Mouse (Mus musculus) embryonic facial prominence, embryonic 13.5 days (tissue): Measurements from ENCODE around the gene Ntng2. TPM values are rescaled to one million over a fixed set of nuclear protein-coding genes. Genes with fewer than 3 reads are reported as not detected.

ENCODE experiments used
- ATAC-seq: fragments of 200-750 bp; cut with Nextera tagmentation; 2 replicates; pipeline ENCODE4 v1.8.0; 2017; ENCODE audit warnings: low read depth; ENCODE audit not compliant: insufficient number of reproducible peaks, insufficient read depth, low FRiP score, low TSS enrichment
- H3K27ac ChIP-seq: fragments of 300-500 bp; sonication (generic); 2 replicates; pipeline ENCODE4 v1.5.1; 2015; ENCODE audit warnings: moderate library complexity, mild to moderate bottlenecking, inconsistent platforms
- H3K27me3 ChIP-seq: fragments of 300-500 bp; sonication (generic); 2 replicates; pipeline ENCODE4 v1.6.1; 2015; ENCODE audit warnings: mild to moderate bottlenecking, inconsistent platforms
- H3K36me3 ChIP-seq: fragments of 300-500 bp; sonication (generic); 2 replicates; pipeline ENCODE4 v1.6.1; 2015; ENCODE audit warnings: mild to moderate bottlenecking, inconsistent platforms
- H3K4me1 ChIP-seq: fragments of 300-500 bp; sonication (generic); 2 replicates; pipeline ENCODE4 v1.6.1; 2015; ENCODE audit warnings: inconsistent platforms
- H3K4me2 ChIP-seq: fragments of 300-500 bp; sonication (generic); 2 replicates; pipeline ENCODE4 v1.6.1; 2015; ENCODE audit warnings: moderate library complexity, mild to moderate bottlenecking, inconsistent platforms
- H3K4me3 ChIP-seq: fragments of 300-500 bp; sonication (generic); 2 replicates; pipeline ENCODE4 v1.5.1; 2015; ENCODE audit warnings: mild to moderate bottlenecking, inconsistent platforms
- H3K9ac ChIP-seq: fragments of 300-500 bp; sonication (generic); 2 replicates; pipeline ENCODE4 v1.6.1; 2015; ENCODE audit warnings: mild to moderate bottlenecking, inconsistent platforms
- H3K9me3 ChIP-seq: fragments of 300-500 bp; sonication (generic); 2 replicates; pipeline ENCODE4 v1.6.1; 2016; ENCODE audit warnings: inconsistent platforms
- WGBS: fragments of 180-500 bp; shearing (Covaris S2); methylation state at CpG from one replicate; pipeline ENCODE4 v1.1.7; 2015; ENCODE audit warnings: mixed read lengths; 5-methylcytosine and 5-hydroxymethylcytosine counted together
- polyA plus RNA-seq: library from polyadenylated mRNA; unstranded; fragments of >200 nt; fragmentation: Nextera tagmentation; extraction: Ambion mirVana; gene quantifications from 2 replicates; pipeline ENCODE4 v1.2.1, GENCODE M21; 2015

Gene Ntng2
- polyA plus RNA-seq, 1 experiment from 2014 or later: 0.89 TPM

DNA sequence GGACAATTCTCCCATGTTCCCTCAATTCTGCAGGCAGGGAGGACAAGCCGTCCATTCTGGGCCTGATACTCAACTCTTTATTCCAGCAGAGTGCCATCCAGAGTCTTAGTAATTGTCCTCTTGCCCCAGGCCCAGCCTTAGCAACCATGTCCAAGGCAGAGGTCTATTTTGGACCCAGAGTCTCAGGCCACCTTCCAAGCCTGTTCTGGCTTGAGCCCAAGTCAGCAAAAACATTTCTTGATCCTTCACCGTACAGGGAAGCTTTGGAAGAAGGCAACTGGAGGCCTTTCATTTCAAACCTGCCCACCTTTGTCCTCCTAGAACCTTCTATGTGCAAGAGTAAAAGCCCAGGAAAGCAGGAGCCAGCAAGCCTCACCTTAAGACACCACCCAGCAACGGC lies 17.8 kb downstream of the Ntng2 start:
- no peak overlapping the region for H3K4me2 ChIP-seq
- H3K36me3 ChIP-seq: no peaks in the 10 kb centered on the region
- 80% methylated on average over 3 of the region's 3 CpGs for WGBS
- H3K9ac ChIP-seq: no peak overlapping the region
- H3K4me3 ChIP-seq: no peak overlapping the region
- ATAC-seq: no peak
- H3K9me3 ChIP-seq: no peaks in the 10 kb centered on the region
- no peak overlapping the region for H3K27ac ChIP-seq
- peaks cover 24% of the 10 kb centered on the region for H3K27me3 ChIP-seq
- peaks cover 25% of the 10 kb centered on the region for H3K4me1 ChIP-seq

DNA sequence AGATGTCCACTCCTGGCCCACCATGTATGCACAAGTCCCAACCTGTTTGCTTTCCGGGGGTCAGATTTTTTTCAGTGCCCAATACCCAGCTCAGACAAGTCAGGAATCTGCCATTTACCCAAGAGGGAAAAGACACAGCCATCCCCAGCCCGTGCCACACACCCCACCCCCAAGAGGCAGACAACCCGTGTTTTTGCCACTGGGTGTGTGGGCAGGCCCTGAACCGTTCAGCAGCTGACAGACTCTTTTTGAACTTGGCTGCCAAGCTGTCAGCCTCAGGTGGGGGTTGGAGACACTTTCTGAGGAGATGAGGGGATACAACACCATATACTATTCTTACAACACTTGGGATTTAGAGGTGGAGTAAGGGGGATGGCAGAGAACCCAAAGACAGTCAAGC lies 18.8 kb downstream of the Ntng2 start:
- ATAC-seq: no peak
- Histone ChIP-seq H3K27ac (no peak overlapping the region), H3K9ac (no peak overlapping the region), H3K9me3 (no peaks in the 10 kb centered on the region), H3K4me3 (no peak overlapping the region), H3K4me1 (peaks cover 25% of the 10 kb centered on the region), H3K4me2 (no peak overlapping the region), H3K36me3 (no peaks in the 10 kb centered on the region), H3K27me3 (peaks cover 15% of the 10 kb centered on the region)
- 56% methylated on average over 4 of the region's 4 CpGs for WGBS

DNA sequence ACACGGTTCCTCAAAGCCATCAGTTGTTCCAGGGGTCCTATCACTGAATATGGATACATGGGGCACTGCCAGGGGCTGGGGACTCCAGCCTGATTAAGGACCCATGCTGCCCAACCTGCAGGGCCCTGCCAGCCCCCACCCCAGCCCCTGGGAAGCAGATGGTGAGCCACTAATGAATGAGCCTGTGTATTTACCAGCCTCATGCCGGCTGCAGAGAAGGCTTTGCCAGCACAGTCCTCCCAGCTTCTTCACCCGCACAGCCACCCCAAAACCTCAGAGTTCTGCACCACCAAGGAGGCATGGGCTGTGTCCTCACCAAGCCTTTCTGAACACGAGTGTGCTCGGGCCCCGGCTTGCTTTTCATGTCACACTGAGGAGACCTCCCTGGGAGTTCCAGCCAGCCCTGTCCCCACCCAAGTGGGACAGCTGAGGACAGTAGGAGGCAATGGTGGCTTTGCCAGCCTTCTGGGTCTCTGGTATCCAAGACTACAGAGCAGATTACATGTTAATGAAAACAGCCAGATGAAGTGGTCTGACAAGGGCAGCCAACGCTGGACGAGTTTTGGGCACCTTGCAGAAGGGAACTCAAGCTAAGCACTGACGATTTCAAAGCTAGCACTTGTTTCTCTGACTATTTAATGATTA lies 22.5 kb downstream of the Ntng2 start:
- Histone ChIP-seq H3K4me1 (peaks cover 14% of the 10 kb centered on the region), H3K9ac (no peak overlapping the region), H3K4me3 (no peak overlapping the region), H3K9me3 (no peaks in the 10 kb centered on the region), H3K27ac (no peak overlapping the region), H3K4me2 (no peak overlapping the region), H3K27me3 (peaks cover 3% of the 10 kb centered on the region; the same call in 1 of the 2 replicates), H3K36me3 (no peaks in the 10 kb centered on the region)
- 71% methylated on average over 9 of the region's 9 CpGs for WGBS
- ATAC-seq: no peak

DNA sequence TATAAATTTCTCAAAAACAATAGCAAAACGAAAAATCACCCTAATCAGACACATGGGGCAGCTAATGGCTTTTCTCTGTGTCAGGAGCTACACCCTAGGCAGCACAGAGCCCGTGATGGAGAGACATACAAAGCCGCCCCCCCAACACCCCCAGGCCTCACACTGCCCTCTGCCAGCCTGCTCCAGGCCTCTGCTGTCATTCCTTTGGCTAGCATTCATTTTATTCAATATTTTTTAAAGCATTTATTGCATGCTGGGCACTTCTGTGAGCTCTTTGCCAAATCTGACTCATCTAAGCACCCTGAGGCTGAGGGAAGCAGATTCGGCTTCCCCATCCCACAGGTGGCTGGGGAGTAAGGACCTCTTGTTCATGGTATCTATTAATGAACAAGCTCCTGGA lies 26.1 kb downstream of the Ntng2 start:
- Histone ChIP-seq H3K4me2 (no peak overlapping the region), H3K4me3 (no peak overlapping the region), H3K36me3 (no peaks in the 10 kb centered on the region), H3K27ac (no peak overlapping the region), H3K4me1 (no peaks in the 10 kb centered on the region), H3K27me3 (no peaks in the 10 kb centered on the region), H3K9me3 (no peaks in the 10 kb centered on the region), H3K9ac (no peak overlapping the region)
- no peak for ATAC-seq
- WGBS: 64% methylated on average over 4 of the region's 4 CpGs

DNA sequence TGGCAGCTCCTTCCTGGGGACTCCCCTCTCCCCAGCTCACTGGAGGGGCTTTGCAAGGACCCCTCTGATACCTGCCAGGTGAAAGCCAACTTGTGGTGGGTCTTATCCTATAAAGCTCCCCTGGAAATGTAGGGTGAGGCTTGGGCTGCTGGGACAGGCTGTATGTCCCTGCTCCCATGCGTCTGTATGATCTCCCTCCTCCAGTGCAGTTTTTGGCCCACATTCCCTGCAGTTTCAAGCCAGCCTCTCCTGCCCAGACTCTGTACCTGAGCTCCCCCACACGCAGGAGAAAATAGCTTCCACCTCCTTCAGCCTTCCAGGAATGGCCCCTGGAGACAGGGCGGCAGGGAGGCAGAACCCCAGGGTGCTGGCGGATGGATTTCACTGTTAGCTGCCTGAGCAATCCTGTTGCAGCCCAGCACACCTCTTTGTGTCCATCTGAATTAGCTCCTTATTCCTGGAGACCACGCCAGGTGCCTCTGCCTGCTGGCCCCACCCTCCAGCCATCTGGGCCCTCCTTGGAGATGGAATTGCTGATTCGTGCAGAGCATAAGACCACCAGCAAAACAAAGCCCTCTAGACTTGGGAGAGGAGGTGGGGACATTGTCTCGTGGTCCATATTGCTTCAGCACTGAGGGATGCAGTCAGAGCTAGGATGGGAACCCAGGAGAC lies 29.1 kb downstream of the Ntng2 start:
- Histone ChIP-seq H3K9ac (no peak overlapping the region), H3K27ac (no peak overlapping the region), H3K27me3 (no peaks in the 10 kb centered on the region), H3K4me2 (no peak overlapping the region), H3K36me3 (no peaks in the 10 kb centered on the region), H3K9me3 (no peaks in the 10 kb centered on the region), H3K4me3 (no peak overlapping the region), H3K4me1 (no peaks in the 10 kb centered on the region)
- ATAC-seq: no peak
- 37% methylated on average over 7 of the region's 7 CpGs for WGBS

DNA sequence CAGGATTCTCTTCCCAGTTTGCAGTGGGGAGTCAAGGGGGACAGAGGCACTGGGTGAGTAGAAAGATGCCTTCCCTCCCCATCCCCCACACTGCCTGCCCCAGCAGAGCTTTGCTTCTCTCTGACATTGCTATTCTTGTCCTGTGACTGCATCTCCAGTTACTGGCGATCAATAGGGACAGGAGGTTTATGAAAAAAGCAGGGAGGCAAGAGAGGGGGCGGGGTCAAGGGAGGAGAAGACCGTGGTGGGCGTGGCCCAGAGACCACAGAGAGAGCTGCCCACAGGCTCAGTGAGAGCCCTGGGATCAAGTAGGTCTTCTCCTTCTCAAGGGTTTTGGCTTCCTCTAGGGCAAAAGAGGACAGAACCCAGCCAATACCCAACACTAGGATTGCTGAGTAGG lies 30.5 kb downstream of the Ntng2 start:
- ATAC-seq: no peak
- no peak overlapping the region for H3K27ac ChIP-seq
- no peaks in the 10 kb centered on the region for H3K9me3 ChIP-seq
- 1% methylated on average over 4 of the region's 4 CpGs for WGBS
- H3K4me1 ChIP-seq: no peaks in the 10 kb centered on the region
- no peak overlapping the region for H3K4me2 ChIP-seq
- no peaks in the 10 kb centered on the region for H3K27me3 ChIP-seq
- H3K9ac ChIP-seq: no peak overlapping the region
- no peaks in the 10 kb centered on the region for H3K36me3 ChIP-seq
- no peak overlapping the region for H3K4me3 ChIP-seq

DNA sequence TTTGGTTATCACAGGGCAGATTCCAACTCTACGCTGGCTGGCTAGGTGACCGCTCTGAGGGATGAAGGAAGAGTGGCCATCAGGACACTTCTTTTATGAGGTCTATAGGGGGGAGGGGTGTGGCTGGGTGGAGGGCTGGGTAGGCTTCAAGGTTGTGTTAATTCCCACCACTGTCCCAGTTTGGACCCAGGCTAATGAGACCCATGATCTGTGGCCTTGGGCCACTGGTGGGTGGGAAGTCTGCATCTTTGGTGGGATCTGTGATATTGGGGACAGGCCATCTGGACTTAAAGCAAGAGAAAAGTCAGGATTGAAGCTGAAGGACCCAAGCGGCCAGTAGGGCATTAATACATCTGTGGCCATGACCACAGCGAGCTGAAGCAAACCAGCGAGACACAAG lies 34.0 kb downstream of the Ntng2 start:
- no peak overlapping the region for H3K9ac ChIP-seq
- H3K4me2 ChIP-seq: no peak overlapping the region
- no peak for ATAC-seq
- H3K27me3 ChIP-seq: no peaks in the 10 kb centered on the region
- no peak overlapping the region for H3K27ac ChIP-seq
- no peak overlapping the region for H3K4me3 ChIP-seq
- WGBS: 88% methylated on average over 5 of the region's 5 CpGs
- H3K36me3 ChIP-seq: no peaks in the 10 kb centered on the region
- no peaks in the 10 kb centered on the region for H3K4me1 ChIP-seq
- H3K9me3 ChIP-seq: no peaks in the 10 kb centered on the region

DNA sequence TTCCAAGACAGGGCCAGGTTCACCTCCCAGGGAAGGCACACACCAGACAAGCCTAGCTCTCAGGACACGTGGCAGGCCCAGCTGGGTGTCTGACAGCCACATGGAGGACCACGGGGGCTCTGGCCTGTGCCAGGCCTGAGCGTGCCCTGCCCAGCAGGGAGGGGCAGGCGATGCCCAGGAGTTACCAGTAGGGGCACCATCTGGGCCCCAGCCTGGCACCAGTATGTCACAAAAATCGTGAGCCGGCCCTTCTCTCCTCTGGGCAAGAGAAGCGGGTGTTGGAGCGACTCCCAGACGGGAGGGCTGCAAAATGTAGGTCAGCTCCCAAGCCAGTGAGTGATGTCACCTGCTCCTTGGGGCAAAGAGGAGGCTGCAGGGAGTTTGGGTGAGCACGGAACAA lies 34.9 kb downstream of the Ntng2 start:
- no peaks in the 10 kb centered on the region for H3K36me3 ChIP-seq
- H3K27me3 ChIP-seq: no peaks in the 10 kb centered on the region
- H3K4me3 ChIP-seq: no peak overlapping the region
- no peak for ATAC-seq
- no peak overlapping the region for H3K9ac ChIP-seq
- H3K4me1 ChIP-seq: no peaks in the 10 kb centered on the region
- no peak overlapping the region for H3K4me2 ChIP-seq
- no peaks in the 10 kb centered on the region for H3K9me3 ChIP-seq
- H3K27ac ChIP-seq: no peak overlapping the region
- 69% methylated on average over 10 of the region's 10 CpGs for whole genome bisulfite sequencing

DNA sequence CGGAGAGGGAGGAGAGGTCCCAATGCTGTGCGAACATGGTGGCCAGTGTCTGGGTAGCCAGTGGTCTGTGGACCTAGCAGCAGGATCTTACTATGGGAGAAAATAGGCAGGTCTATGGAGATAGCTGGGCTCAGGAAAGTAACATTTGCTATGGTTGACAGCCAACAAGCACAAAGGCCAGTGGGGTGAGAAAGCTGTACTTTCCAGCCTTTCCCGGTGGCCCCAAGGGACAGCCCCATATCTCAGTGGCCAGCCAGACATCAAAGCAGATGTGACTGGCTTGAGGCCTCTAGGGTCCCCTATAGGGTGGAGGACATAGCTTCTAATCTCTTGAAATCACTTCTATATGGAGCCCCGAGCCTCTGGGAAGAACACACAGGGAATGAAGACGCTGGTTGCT lies 35.8 kb downstream of the Ntng2 start:
- Histone ChIP-seq H3K27ac (no peak overlapping the region), H3K36me3 (no peaks in the 10 kb centered on the region), H3K4me1 (no peaks in the 10 kb centered on the region), H3K9ac (no peak overlapping the region), H3K27me3 (no peaks in the 10 kb centered on the region), H3K4me2 (no peak overlapping the region), H3K9me3 (no peaks in the 10 kb centered on the region), H3K4me3 (no peak overlapping the region)
- 85% methylated on average over 5 of the region's 5 CpGs for WGBS
- no peak for ATAC-seq

DNA sequence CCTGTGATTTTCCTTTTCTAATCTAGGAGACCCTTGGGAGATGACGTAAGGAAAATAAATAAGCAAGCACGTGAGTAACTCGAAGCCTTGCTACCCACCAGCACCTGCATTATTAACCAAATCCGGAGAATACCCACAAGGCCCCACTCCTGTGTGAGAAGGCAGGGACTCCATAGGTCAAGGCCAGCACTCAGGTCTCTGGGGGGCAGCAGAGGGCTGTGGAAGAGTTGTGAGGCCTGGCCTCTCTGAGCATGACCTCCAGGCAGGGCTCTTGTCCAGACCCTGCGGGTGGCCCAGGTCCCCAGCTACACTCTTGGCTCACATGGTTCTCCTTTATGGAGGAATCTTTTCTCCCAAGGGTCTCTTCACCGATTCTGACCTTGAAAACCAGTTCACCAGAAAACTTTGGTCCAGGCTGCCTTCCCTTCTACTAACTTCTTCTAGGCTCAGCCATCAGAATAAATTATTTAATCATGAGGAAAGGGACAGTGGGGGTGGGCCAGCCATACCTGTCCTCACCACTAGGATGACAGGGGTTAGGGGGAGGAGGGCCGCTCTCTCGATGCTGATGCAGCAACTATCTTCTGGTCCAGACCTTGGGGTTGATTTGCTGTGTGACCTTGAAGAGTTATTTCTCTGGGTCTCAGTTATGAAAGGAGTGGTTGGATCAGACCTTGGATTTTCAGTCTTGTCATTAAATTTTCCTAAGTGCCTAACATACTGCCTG lies 36.4 kb downstream of the Ntng2 start:
- H3K4me1 ChIP-seq: no peaks in the 10 kb centered on the region
- WGBS: 43% methylated on average over 8 of the region's 8 CpGs
- no peak for ATAC-seq

DNA sequence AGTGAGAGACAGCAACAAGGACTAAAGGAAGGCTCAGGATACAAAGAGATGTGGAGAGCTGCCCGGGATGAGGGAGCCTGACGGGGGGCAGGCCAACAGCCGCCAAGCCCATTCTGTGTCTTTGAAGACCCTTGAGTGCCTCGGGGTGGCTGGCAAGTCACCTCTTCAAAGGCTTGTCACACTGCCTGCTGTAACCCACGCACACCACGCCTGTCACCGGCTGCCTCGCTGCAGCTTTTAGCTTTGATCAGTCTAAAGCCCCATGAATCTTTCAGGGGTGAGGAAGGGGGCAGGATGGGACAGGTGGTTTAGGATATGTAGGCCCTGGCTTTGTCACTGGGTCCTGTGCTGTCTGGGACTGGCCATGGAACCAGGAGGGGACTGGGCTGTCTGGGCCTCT lies 46.6 kb downstream of the Ntng2 start:
- WGBS: 24% methylated on average over 8 of the region's 8 CpGs
- H3K9me3 ChIP-seq: no peaks in the 10 kb centered on the region
- H3K36me3 ChIP-seq: no peaks in the 10 kb centered on the region
- H3K4me3 ChIP-seq: no peak overlapping the region
- H3K9ac ChIP-seq: no peak overlapping the region
- no peak overlapping the region for H3K4me2 ChIP-seq
- H3K27ac ChIP-seq: no peak overlapping the region
- ATAC-seq: no peak
- no peaks in the 10 kb centered on the region for H3K4me1 ChIP-seq
- H3K27me3 ChIP-seq: peaks cover 24% of the 10 kb centered on the region

More for the DNA sequence above, 36.4 kb downstream of the Ntng2 start:
- no peak overlapping the region for H3K9ac ChIP-seq
- no peak overlapping the region for H3K4me2 ChIP-seq
- H3K9me3 ChIP-seq: no peaks in the 10 kb centered on the region
- H3K4me3 ChIP-seq: no peak overlapping the region
- no peaks in the 10 kb centered on the region for H3K36me3 ChIP-seq
- no peak overlapping the region for H3K27ac ChIP-seq
- H3K27me3 ChIP-seq: no peaks in the 10 kb centered on the region
